Mouse (Mus musculus): Measurements from ENCODE around the gene Gemin2.

GRCm38 (mm10) chr12:58985766-58986165 is 27.4 kb upstream of the Gemin2 start:
- TF ChIP-seq POLR2A (IDR thresholded peaks at IDR 0.05; ENCODE audit: low read depth, low read length) = no peak
- no peak for TF ChIP-seq CTCF (IDR thresholded peaks at IDR 0.05; ENCODE audit: extremely low read depth, insufficient read depth, insufficient read length, insufficient replicate concordance)
